Mouse (Mus musculus) liver, postnatal 0 days (tissue): Measurements from ENCODE around the gene Crx.

ENCODE experiments used
- CTCF ChIP-seq: sonication (generic); IDR thresholded peaks from 2 replicates; pipeline ENCODE4 v1.5.1; 2016; ENCODE audit warnings: antibody characterized with exemption, low read depth
- EP300 ChIP-seq: IDR thresholded peaks from 2 replicates; pipeline ENCODE4 v1.6.1; 2016; ENCODE audit warnings: antibody characterized with exemption, low read depth, mild to moderate bottlenecking

DNA sequence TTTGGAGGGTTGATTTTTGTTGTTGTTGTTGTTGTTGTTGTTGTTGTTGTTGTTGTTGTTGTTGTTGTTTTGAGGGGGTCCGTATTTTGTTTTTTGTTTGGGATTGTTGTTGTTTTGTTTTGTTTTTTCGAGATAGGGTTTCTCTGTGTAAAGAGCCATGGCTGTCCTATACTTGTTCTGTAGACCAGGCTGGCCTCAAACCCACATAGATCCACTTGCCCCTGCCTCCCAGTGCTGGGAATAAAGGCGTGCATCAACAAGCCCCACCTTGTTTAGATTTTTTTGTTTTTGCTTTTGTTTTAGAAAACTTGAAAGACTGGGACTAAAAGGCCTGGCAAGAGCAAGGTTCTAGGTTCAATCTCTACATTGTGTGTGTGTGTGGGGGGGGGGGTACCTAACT is 2.1 kb upstream of the Crx start:
- TF ChIP-seq EP300 (no peak), CTCF (no peak)
